Mouse (Mus musculus) heart, adult 2 months (tissue): Measurements from ENCODE around the gene 9230102O04Rik.

Source experiments
- CTCF ChIP-seq: fragments of 200-600 bp; IDR thresholded peaks from 2 replicates; pipeline ENCODE4 v1.8.1; 2022; ENCODE audit warnings: antibody characterized with exemption, mild to moderate bottlenecking, moderate library complexity
- POLR2A ChIP-seq: fragments of 200-500 bp; IDR thresholded peaks from 2 replicates; pipeline ENCODE4 v1.6.1; 2011; ENCODE audit warnings: mild to moderate bottlenecking, low read depth, low read length, control low read depth; ENCODE audit not compliant: insufficient read depth

DNA sequence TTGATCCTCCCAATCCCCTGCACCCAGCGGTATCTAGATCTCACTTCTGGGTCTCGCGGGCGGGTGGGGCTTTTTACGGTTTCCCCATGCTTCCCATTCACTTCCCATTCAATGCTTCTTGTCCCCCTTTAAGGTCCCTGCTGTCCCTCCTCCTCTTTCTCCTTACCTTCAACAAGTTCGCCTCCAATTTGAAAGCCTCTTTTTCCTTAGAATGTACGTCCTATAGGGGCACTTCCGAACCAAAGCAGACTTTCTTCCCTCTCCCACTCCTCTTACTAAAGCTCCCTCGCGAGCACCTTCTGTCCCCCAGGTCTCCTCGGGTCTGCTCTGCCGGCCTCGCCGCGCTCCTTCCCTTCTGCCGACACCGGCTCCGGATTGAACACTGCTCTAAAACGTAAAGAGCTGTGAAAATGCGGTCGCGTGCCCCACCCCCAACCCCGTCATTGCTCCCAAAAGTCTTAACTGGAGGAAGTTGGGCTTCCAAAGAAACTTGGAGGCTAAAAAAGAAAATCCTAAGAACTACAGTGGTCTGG lies 377 bp upstream of the 9230102O04Rik start, which contains the start of gene Gata3:
- no peak for TF ChIP-seq POLR2A
- no peak for TF ChIP-seq CTCF
